Mouse (Mus musculus): Measurements from ENCODE around the gene Prdx6b.

DNA sequence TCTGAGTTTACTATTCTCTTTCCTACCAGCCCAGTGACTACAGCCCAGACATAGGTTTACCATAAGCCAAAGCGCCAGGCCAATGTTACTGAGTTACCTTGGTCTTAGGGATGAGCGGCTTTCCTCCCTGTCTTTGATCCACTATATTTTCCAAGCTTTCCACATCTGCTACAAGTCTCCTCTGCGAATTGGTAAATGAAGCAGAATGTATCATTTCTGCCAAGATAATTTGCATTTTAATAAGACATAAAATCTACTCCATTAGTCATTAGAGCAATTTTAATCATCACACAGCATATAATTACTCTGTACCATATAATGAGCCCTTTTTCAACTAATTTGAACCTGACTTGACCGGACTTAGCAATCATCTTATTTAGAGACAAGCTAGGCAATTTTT lies 5.9 kb upstream of the Prdx6b start:
- no peak for TF ChIP-seq CTCF (conservative IDR thresholded peaks at IDR 0.05; ENCODE audit: insufficient read depth, insufficient read length, low read depth, low read length)
- TF ChIP-seq POLR2A (IDR thresholded peaks at IDR 0.05; ENCODE audit: low read depth, low read length) = no peak

All from kidney, adult 2 months (tissue).